Mouse (Mus musculus) B cell, adult (primary cell): ENCODE measurements around the gene Magea5. TPM values are rescaled to one million over a fixed set of nuclear protein-coding genes. Genes with fewer than 3 reads are reported as not detected.

Source experiments
- total RNA-seq: library from RNA; stranded (reverse); gene quantifications from 4 replicates; pipeline ENCODE4 v1.2.4, GENCODE M21; 2023; ENCODE audit not compliant: inconsistent age

Magea5 gene
- total RNA-seq = not detected in 4 replicates

DNA sequence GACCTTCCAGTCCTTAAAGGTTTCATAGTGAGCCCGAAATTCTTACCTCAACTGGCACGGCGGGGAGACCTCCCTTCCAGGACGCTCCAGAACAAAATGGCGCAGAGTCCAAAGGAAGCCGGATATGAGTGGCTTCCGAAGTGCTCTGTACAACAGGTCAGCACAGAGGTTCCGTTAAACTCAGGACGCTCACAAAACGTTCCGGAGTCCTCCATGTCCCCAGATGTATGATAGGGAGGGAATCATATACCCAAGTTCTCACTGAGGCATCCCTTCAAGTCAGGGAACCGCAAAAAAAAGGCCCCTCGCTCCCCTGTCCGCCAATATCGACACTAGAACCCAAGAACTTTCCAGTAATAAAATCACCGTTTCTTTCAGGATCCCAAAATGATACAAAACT is at the start of gene Magea5:
Gene Magea5, minus strand, starts transcription at position 101 of the 400 bp plus-strand sequence.

DNA sequence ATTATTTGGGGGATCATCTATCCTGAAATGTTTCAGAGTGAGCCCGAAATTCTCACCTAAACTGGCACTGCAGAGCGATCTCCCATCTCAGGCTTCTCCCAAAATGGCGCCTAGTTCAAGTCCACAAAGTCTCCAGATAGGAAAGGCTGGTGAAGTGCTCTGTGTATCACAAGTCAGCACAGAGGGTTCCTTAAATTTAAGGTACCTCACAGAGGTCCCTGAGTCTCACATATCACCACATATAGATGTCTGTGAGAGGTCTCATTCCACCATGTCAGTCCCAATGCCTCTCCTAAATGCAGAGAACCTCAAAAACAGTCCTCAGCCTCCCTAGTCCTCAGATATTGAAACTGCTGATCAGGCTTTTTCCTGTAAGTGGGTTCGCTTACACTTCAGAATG is 30.6 kb upstream of the Magea5 start, which contains the start of gene Magea2:
Gene Magea2, minus strand, starts transcription at position 101 of the 400 bp plus-strand sequence.

DNA sequence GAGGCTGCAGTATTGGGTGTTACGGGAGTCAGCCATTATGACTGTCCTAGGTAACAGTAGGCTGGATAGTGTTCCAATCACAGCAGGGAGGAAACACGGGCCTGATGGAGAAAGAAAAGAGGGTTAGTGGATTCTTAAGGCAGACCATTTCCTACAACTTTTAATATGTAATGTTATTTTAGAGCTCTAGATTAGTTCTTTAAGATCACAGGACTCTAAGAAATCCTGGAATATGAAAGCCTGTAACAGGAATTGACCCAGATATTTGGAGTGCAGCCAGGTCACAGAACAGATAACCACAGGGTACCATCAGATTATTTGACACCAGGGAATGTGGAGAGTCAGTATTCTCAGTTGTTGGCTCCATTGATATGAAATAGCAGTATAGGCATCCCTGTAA is 26.7 kb upstream of the Magea5 start, which contains the start of gene Magea1:
Gene Magea1, minus strand, starts transcription at position 101 of the 400 bp plus-strand sequence.

Other genes starting within 250 kb of the Magea5 start
- gene Cldn34b1, start 172.9 kb downstream of the Magea5 start, total RNA-seq = not detected in 4 replicates
- not detected in 4 replicates for gene Magea6, start 127.2 kb downstream of the Magea5 start, total RNA-seq
- not detected in 4 replicates for gene Magea3, start 113.6 kb downstream of the Magea5 start, total RNA-seq
- not detected in 4 replicates for gene Magea8, start 67.3 kb downstream of the Magea5 start, total RNA-seq
- gene Magea1, start 26.6 kb upstream of the Magea5 start, total RNA-seq = not detected in 4 replicates
- gene Magea2, start 30.5 kb upstream of the Magea5 start, total RNA-seq = not detected in 4 replicates
- not detected in 4 replicates for gene Cldn34b2, start 65.3 kb upstream of the Magea5 start, total RNA-seq
- gene Sat1, start 153.3 kb upstream of the Magea5 start, total RNA-seq = 302 to 337 TPM (median 306 TPM) in 4 replicates
- 25.2 to 30.4 TPM (median 26.8 TPM) in 4 replicates for gene Acot9, start 199.3 kb upstream of the Magea5 start, total RNA-seq